Mouse (Mus musculus) heart, embryonic 11.5 days (tissue): ENCODE data around the gene Btbd7. TPM values are rescaled to one million over a fixed set of nuclear protein-coding genes. Genes with fewer than 3 reads are reported as not detected.

ENCODE experiments used
- ATAC-seq: fragments of 200-750 bp; cut with Nextera tagmentation; replicated peaks from 2 replicates; pipeline ENCODE4 v1.8.0; 2017; ENCODE audit warnings: moderate library complexity; ENCODE audit not compliant: insufficient number of reproducible peaks, low FRiP score, low TSS enrichment
- H3K27ac ChIP-seq: fragments of 300-500 bp; sonication (generic); 2 replicates; pipeline ENCODE4 v1.5.1; 2014; ENCODE audit warnings: mild to moderate bottlenecking, low read depth, low read length
- H3K27me3 ChIP-seq: fragments of 300-500 bp; sonication (generic); 2 replicates; pipeline ENCODE4 v1.6.1; 2014; ENCODE audit warnings: mild to moderate bottlenecking, low read length, mixed read lengths; ENCODE audit not compliant: control insufficient read depth, insufficient read depth
- H3K36me3 ChIP-seq: fragments of 300-500 bp; sonication (generic); 2 replicates; pipeline ENCODE4 v1.6.1; 2014; ENCODE audit warnings: mild to moderate bottlenecking, low read length, moderate library complexity, mixed read lengths; ENCODE audit not compliant: control insufficient read depth, insufficient read depth
- H3K4me1 ChIP-seq: fragments of 300-500 bp; sonication (generic); 2 replicates; pipeline ENCODE4 v1.6.1; 2014; ENCODE audit warnings: low read length; ENCODE audit not compliant: control insufficient read depth, insufficient read depth
- H3K4me2 ChIP-seq: fragments of 300-500 bp; sonication (generic); 2 replicates; pipeline ENCODE4 v1.6.1; 2014; ENCODE audit warnings: mild to moderate bottlenecking, moderate library complexity
- H3K4me3 ChIP-seq: fragments of 300-500 bp; sonication (generic); 2 replicates; pipeline ENCODE4 v1.5.1; 2014; ENCODE audit warnings: low read depth, low read length
- H3K9ac ChIP-seq: fragments of 300-500 bp; sonication (generic); 2 replicates; pipeline ENCODE4 v1.6.1; 2014; ENCODE audit warnings: mild to moderate bottlenecking, low read depth, low read length, moderate library complexity
- H3K9me3 ChIP-seq: fragments of 300-500 bp; sonication (generic); replicated peaks from 2 replicates; pipeline ENCODE4 v1.6.1; 2016; ENCODE audit warnings: low read length; ENCODE audit not compliant: control insufficient read depth
- WGBS: fragments of 180-500 bp; shearing (Covaris S2); extraction: QIAGEN DNeasy Blood & Tissue Kit; methylation state at CpG from one replicate; pipeline ENCODE4 v1.1.7; 2014; ENCODE audit not compliant: insufficient replicate concordance; 5-methylcytosine and 5-hydroxymethylcytosine counted together
- polyA plus RNA-seq: library from polyadenylated mRNA; unstranded; fragments of >200 nt; fragmentation: Nextera tagmentation; extraction: Ambion mirVana; gene quantifications from 2 replicates; pipeline ENCODE4 v1.2.1, GENCODE M21; 2014

The Btbd7 gene
- polyA plus RNA-seq, 1 experiment from 2014 or later, result 15.1 TPM

- Histone ChIP-seq H3K4me3 (no peak overlapping the region), H3K9ac (no peak overlapping the region), H3K9me3 (no peaks in the 10 kb centered on the region), H3K36me3 (peaks cover 4% of the 10 kb centered on the region; the same call in 1 of the 2 replicates), H3K4me1 (no peaks in the 10 kb centered on the region), H3K4me2 (no peak overlapping the region), H3K27ac (no peak overlapping the region), H3K27me3 (no peaks in the 10 kb centered on the region)
- ATAC-seq, result no peak
- WGBS, result 77% methylated on average over 1 of the region's 1 CpGs
Observed at GRCm38 (mm10) chr12:102814858-102815257, 63.4 kb downstream of the Btbd7 start.

GRCm38 (mm10) chr12:102799528-102799927, 78.7 kb downstream of the Btbd7 start:
- no peak for ATAC-seq
- no peak overlapping the region for H3K27ac ChIP-seq
- 81% methylated on average over 2 of the region's 2 CpGs for WGBS

GRCm38 (mm10) chr12:102787927-102788326, 90.3 kb downstream of the Btbd7 start:
- no peak for ATAC-seq
- Histone ChIP-seq H3K36me3 (peaks cover 26% of the 10 kb centered on the region), H3K9me3 (no peaks in the 10 kb centered on the region), H3K27ac (no peak overlapping the region), H3K9ac (no peak overlapping the region), H3K27me3 (no peaks in the 10 kb centered on the region), H3K4me1 (no peaks in the 10 kb centered on the region), H3K4me3 (no peak overlapping the region), H3K4me2 (no peak overlapping the region)
- WGBS, result 83% methylated on average over 7 of the region's 7 CpGs

More at GRCm38 (mm10) chr12:102799528-102799927, 78.7 kb downstream of the Btbd7 start:
- peaks cover 5% of the 10 kb centered on the region; the same call in 1 of the 2 replicates for H3K36me3 ChIP-seq
- H3K4me1 ChIP-seq, result no peaks in the 10 kb centered on the region
- no peak overlapping the region for H3K4me2 ChIP-seq
- H3K4me3 ChIP-seq, result no peak overlapping the region
- no peak overlapping the region for H3K9ac ChIP-seq
- no peaks in the 10 kb centered on the region for H3K27me3 ChIP-seq
- no peaks in the 10 kb centered on the region for H3K9me3 ChIP-seq

- Histone ChIP-seq H3K9ac (no peak overlapping the region), H3K4me3 (no peak overlapping the region), H3K4me1 (no peaks in the 10 kb centered on the region), H3K36me3 (peaks cover 21% of the 10 kb centered on the region), H3K27ac (no peak overlapping the region), H3K27me3 (no peaks in the 10 kb centered on the region), H3K4me2 (no peak overlapping the region), H3K9me3 (no peaks in the 10 kb centered on the region)
- 76% methylated on average over 5 of the region's 5 CpGs for WGBS
- ATAC-seq, result no peak
Observed at GRCm38 (mm10) chr12:102785593-102785985, 92.7 kb downstream of the Btbd7 start.

GRCm38 (mm10) chr12:102784899-102785592, 93.2 kb downstream of the Btbd7 start:
- H3K27me3 ChIP-seq, result no peaks in the 10 kb centered on the region
- WGBS, result 84% methylated on average over 19 of the region's 19 CpGs

GRCm38 (mm10) chr12:102782841-102783240, 95.4 kb downstream of the Btbd7 start:
- WGBS, result 88% methylated on average over 5 of the region's 5 CpGs

More at GRCm38 (mm10) chr12:102784899-102785592, 93.2 kb downstream of the Btbd7 start:
- Histone ChIP-seq H3K4me3 (no peak overlapping the region), H3K9ac (no peak overlapping the region), H3K4me2 (no peak overlapping the region), H3K27ac (no peak overlapping the region), H3K9me3 (no peaks in the 10 kb centered on the region), H3K36me3 (peaks cover 17% of the 10 kb centered on the region), H3K4me1 (no peaks in the 10 kb centered on the region)
- no peak for ATAC-seq

GRCm38 (mm10) chr12:102779452-102779851, 98.8 kb downstream of the Btbd7 start:
- 36% methylated on average over 3 of the region's 3 CpGs for WGBS
- Histone ChIP-seq H3K4me3 (no peak overlapping the region), H3K4me1 (no peaks in the 10 kb centered on the region), H3K9me3 (no peaks in the 10 kb centered on the region), H3K27me3 (no peaks in the 10 kb centered on the region), H3K27ac (no peak overlapping the region), H3K36me3 (peaks cover 20% of the 10 kb centered on the region), H3K9ac (no peak overlapping the region), H3K4me2 (no peak overlapping the region)
- no peak for ATAC-seq

More at GRCm38 (mm10) chr12:102782841-102783240, 95.4 kb downstream of the Btbd7 start:
- H3K4me1 ChIP-seq, result no peaks in the 10 kb centered on the region
- no peaks in the 10 kb centered on the region for H3K9me3 ChIP-seq
- H3K36me3 ChIP-seq, result peaks cover 15% of the 10 kb centered on the region
- no peak overlapping the region for H3K9ac ChIP-seq
- H3K4me3 ChIP-seq, result no peak overlapping the region
- H3K27me3 ChIP-seq, result no peaks in the 10 kb centered on the region
- ATAC-seq, result no peak
- no peak overlapping the region for H3K4me2 ChIP-seq
- no peak overlapping the region for H3K27ac ChIP-seq

- no peak for ATAC-seq
- no peak overlapping the region for H3K4me3 ChIP-seq
- H3K9me3 ChIP-seq, result no peaks in the 10 kb centered on the region
- H3K4me1 ChIP-seq, result no peaks in the 10 kb centered on the region
- H3K27ac ChIP-seq, result no peak overlapping the region
- no peak overlapping the region for H3K4me2 ChIP-seq
- H3K36me3 ChIP-seq, result peaks cover 17% of the 10 kb centered on the region
- no peak overlapping the region for H3K9ac ChIP-seq
- H3K27me3 ChIP-seq, result no peaks in the 10 kb centered on the region
- 76% methylated on average over 5 of the region's 5 CpGs for WGBS
Observed at GRCm38 (mm10) chr12:102778151-102778550, 100.1 kb downstream of the Btbd7 start.

- Histone ChIP-seq H3K4me3 (no peak overlapping the region), H3K27ac (no peak overlapping the region), H3K9ac (no peak overlapping the region), H3K9me3 (no peaks in the 10 kb centered on the region), H3K4me2 (no peak overlapping the region), H3K4me1 (no peaks in the 10 kb centered on the region), H3K36me3 (peaks cover 28% of the 10 kb centered on the region), H3K27me3 (no peaks in the 10 kb centered on the region)
- no peak for ATAC-seq
- WGBS, result 93% methylated on average over 14 of the region's 14 CpGs
Observed at GRCm38 (mm10) chr12:102776035-102776434, 102.2 kb downstream of the Btbd7 start.
